In genomic region chr15:11107376-11107775, GRCm38 (mm10) we compare ENCODE assay signal across 14 mouse cellular contexts. TPM values are rescaled to one million over a fixed set of nuclear protein-coding genes. Genes with fewer than 3 reads are reported as not detected.
"Had no signal": no experiment of that assay in that cellular context is flagged by ENCODE, and none has a peak within 500 bp of the region (broad histone marks: within the 10 kb centered on the region; RNA-seq: fewer than 3 reads in every experiment).

No protein-coding gene starts in this region.

- DNase-seq: left cerebral cortex, postnatal 4 days; liver; liver, embryonic 13.5 days; liver, postnatal 0 days; lung, adult 18-20 months; lung, adult 2 months; lung, embryonic 14.5 days; lung, postnatal 10 days; lung, postnatal 14 days; lung, postnatal 36 days; lung, postnatal 4 days; midbrain, embryonic 14.5 days had no signal

RNA-seq across cellular contexts. Expression of gene Adamts12, which starts 42.8 kb away (rescaled TPM):
- total RNA-seq: megakaryocyte, adult 5-6 weeks; monocyte, adult 5-6 weeks had no signal
